Comparison of ENCODE assay signal across 28 mouse cellular contexts in genomic region chr11:46552741-46553140, GRCm38 (mm10). TPM values are rescaled to one million over a fixed set of nuclear protein-coding genes. Genes with fewer than 3 reads are reported as not detected.
DNase-seq lines count a peak whose midpoint lies in the region; TF ChIP-seq lines count a peak whose summit lies in the region.
"Had no signal": no experiment of that assay in that cellular context is flagged by ENCODE, and none has a peak within 500 bp of the region (broad histone marks: within the 10 kb centered on the region; RNA-seq: fewer than 3 reads in every experiment).

No protein-coding gene starts in this region.

- H3K27ac ChIP-seq in left cerebral cortex, adult 2 months, result peak overlapping the region; percentile 38
- peak overlapping the region; percentile 81 for H3K27ac ChIP-seq in embryonic fibroblast, embryonic 13.5 days (ENCODE audit: insufficient read depth, low read length)
- H3K27ac ChIP-seq: embryonic facial prominence, embryonic 10.5 days; forebrain, embryonic 10.5 days; heart, adult 2 months; heart, embryonic 15.5 days; hindbrain, embryonic 13.5 days had no signal

- TF ChIP-seq POLR2A in embryonic fibroblast, embryonic 13.5 days (IDR thresholded peaks at IDR 0.05; ENCODE audit: low read depth, low read length), result no peak

- peaks cover 6% of the 10 kb centered on the region for H3K4me1 ChIP-seq in embryonic fibroblast, embryonic 13.5 days (ENCODE audit: control insufficient read depth, insufficient read depth, low read length)
- H3K4me1 ChIP-seq: embryonic facial prominence, embryonic 10.5 days; forebrain, embryonic 10.5 days; heart, embryonic 15.5 days; hindbrain, embryonic 13.5 days had no signal

- intact Hi-C loops in left cerebral cortex, adult 2 months (cut with DNase I), result no loop called here

- DNase-seq in left cerebral cortex, adult 2 months (ENCODE audit: extremely low spot score in 1 of 2, low spot score in 2 of 2), result peak in 1 of 2 experiments; percentile 18
- no peak for DNase-seq in left cerebral cortex, adult 11 months (ENCODE audit: low spot score)
- DNase-seq in NIH3T3 (ENCODE audit: low read depth), result peak; percentile 24
- DNase-seq in right cerebral cortex, postnatal 25 days, result peak; percentile 25
- no peak for DNase-seq in embryo, embryonic 10 days (ENCODE audit: low spot score)
- no peak for DNase-seq in retina, postnatal 1 day
- no peak for DNase-seq in thymus, postnatal 14 days
- DNase-seq: adrenal gland, postnatal 10 days; B cell, adult 2 months; cerebellum, adult 18-20 months; cerebellum, adult 9-11 months; cerebellum, postnatal 36 days; gastrocnemius, postnatal 10 days; heart, adult 2 months; heart, postnatal 14 days had no signal

- TF ChIP-seq CTCF in left cerebral cortex, adult 2 months (IDR thresholded peaks at IDR 0.05), result no peak
- no peak for TF ChIP-seq CTCF in embryonic fibroblast, embryonic 13.5 days (IDR thresholded peaks at IDR 0.05; ENCODE audit: borderline replicate concordance, insufficient read depth, low read length)

- no peak overlapping the region for H3K4me3 ChIP-seq in left cerebral cortex, adult 2 months
- H3K4me3 ChIP-seq in embryonic fibroblast, embryonic 13.5 days (ENCODE audit: insufficient read depth, low read length), result no peak overlapping the region
- H3K4me3 ChIP-seq: embryonic facial prominence, embryonic 10.5 days; erythroblast, embryonic 14.5 days; forebrain, embryonic 10.5 days; heart, adult 2 months; heart, embryonic 15.5 days; hindbrain, embryonic 13.5 days had no signal

RNA-seq across cellular contexts. Expression of gene BC053393, which starts 18.6 kb away (rescaled TPM):
- not detected for total RNA-seq in left cerebral cortex, adult 2 months (2021)
- polyA plus RNA-seq in embryonic fibroblast, embryonic 13.5 days (2011; ENCODE audit: insufficient read length, low read depth, missing spikeins), result not detected in 2 replicates
- total RNA-seq: adrenal gland, postnatal 10 days; gastrocnemius, postnatal 10 days; gastrocnemius, postnatal 4 days; heart, adult 2 months; heart, postnatal 14 days; hematopoietic stem cell, adult 5-6 weeks had no signal
- polyA plus RNA-seq: CD4-positive, CD25-positive, alpha-beta regulatory T cell, adult 4 months; embryonic facial prominence, embryonic 10.5 days; embryonic facial prominence, embryonic 14.5 days; erythroblast, embryonic 14.5 days; forebrain, embryonic 10.5 days; forebrain, embryonic 14.5 days; G1E; heart, adult 2 months; hindbrain, embryonic 13.5 days had no signal

RNA-seq across cellular contexts. Expression of gene Gm12169, which starts 28.7 kb away (rescaled TPM):
- not detected for total RNA-seq in left cerebral cortex, adult 2 months (2021)
- polyA plus RNA-seq in embryonic fibroblast, embryonic 13.5 days (2011; ENCODE audit: insufficient read length, low read depth, missing spikeins), result not detected in 2 replicates
- total RNA-seq: adrenal gland, postnatal 10 days; G1E; gastrocnemius, postnatal 10 days; gastrocnemius, postnatal 4 days; heart, adult 2 months; heart, postnatal 14 days; hematopoietic stem cell, adult 5-6 weeks had no signal
- polyA plus RNA-seq: embryonic facial prominence, embryonic 10.5 days; embryonic facial prominence, embryonic 14.5 days; erythroblast, embryonic 14.5 days; forebrain, embryonic 10.5 days; forebrain, embryonic 14.5 days; G1E; heart, adult 2 months; heart, embryonic 11.5 days; heart, embryonic 15.5 days; hindbrain, embryonic 13.5 days had no signal

Comparison
In these comparisons a context has a peak if more than half of its experiments do, and no peak if none do; other contexts are left out.
1. DNase-seq: peak in NIH3T3 (single experiment) and right cerebral cortex, postnatal 25 days (single experiment); none in left cerebral cortex, adult 11 months (single experiment), embryo, embryonic 10 days (single experiment), retina, postnatal 1 day (single experiment) and thymus, postnatal 14 days (single experiment).